Mouse (Mus musculus) erythroblast, embryonic 14.5 days (primary cell): Measurements from ENCODE around the gene Sv2b.

Experiments used
- GATA1 ChIP-seq: IDR thresholded peaks from 2 replicates; pipeline ENCODE4 v1.6.1; 2012; ENCODE audit warnings: low read length, inconsistent platforms, mixed read lengths
- TAL1 ChIP-seq: IDR thresholded peaks from 3 replicates; pipeline ENCODE4 v1.6.1; 2012; ENCODE audit warnings: low read length, inconsistent platforms, mixed read lengths

DNA sequence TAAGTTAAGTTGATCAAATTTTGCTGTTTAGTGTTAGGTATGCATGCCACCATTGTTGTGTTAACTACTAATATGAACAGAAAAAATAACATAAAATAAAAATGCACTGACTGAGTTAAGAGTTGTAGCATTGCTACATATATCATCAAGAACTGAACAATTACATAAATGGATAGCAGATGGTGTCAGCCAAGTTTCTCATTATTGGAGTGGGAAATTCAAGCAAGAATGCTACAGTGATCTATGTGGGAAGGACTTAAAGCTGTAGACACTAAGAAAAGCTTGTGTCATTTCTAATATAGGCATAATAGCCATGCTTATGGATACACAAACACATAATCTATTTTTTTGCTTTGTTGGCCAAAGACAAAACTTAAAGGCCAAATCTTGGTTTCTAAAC, 228.9 kb downstream of the Sv2b start:
- no peak for TF ChIP-seq TAL1
- TF ChIP-seq GATA1 = no peak
